Mouse (Mus musculus) small intestine, adult 2 months (tissue): ENCODE measurements around the gene Casp12. TPM values are rescaled to one million over a fixed set of nuclear protein-coding genes. Genes with fewer than 3 reads are reported as not detected.
A peak's percentile ranks its signal among the peaks of the same experiment; 100 is the strongest.

Experiments
- H3K27ac ChIP-seq: fragments of 200-500 bp; 2 replicates; pipeline ENCODE4 v1.5.1; 2012; ENCODE audit warnings: low read depth, low read length, control low read depth, inconsistent platforms; ENCODE audit not compliant: insufficient read depth
- H3K27me3 ChIP-seq: fragments of 200-500 bp; 2 replicates; pipeline ENCODE4 v1.6.1; 2012; ENCODE audit warnings: mild to moderate bottlenecking, moderate library complexity, low read length, inconsistent platforms; ENCODE audit not compliant: control insufficient read depth, insufficient read depth
- H3K36me3 ChIP-seq: fragments of 200-500 bp; 2 replicates; pipeline ENCODE4 v1.6.1; 2012; ENCODE audit warnings: mild to moderate bottlenecking, low read length, control low read depth, inconsistent platforms; ENCODE audit not compliant: control insufficient read depth, insufficient read depth
- H3K4me1 ChIP-seq: fragments of 200-500 bp; 2 replicates; pipeline ENCODE4 v1.6.1; 2012; ENCODE audit warnings: low read length, inconsistent platforms, mixed read lengths; ENCODE audit not compliant: control insufficient read depth, insufficient read depth, insufficient read length
- H3K4me3 ChIP-seq: fragments of 200-500 bp; 2 replicates; pipeline ENCODE4 v1.5.1; 2012; ENCODE audit warnings: low read depth, mild to moderate bottlenecking, control low read depth, inconsistent platforms, low read length, moderate library complexity
- CTCF ChIP-seq: fragments of 200-500 bp; IDR thresholded peaks from 2 replicates; pipeline ENCODE4 v1.5.1; 2012; ENCODE audit warnings: low read depth, mild to moderate bottlenecking, control low read depth, inconsistent platforms, low read length, moderate library complexity, mixed read lengths; ENCODE audit not compliant: insufficient replicate concordance, insufficient read length; ENCODE audit errors: extremely low read depth
- POLR2A ChIP-seq: fragments of 200-500 bp; IDR thresholded peaks from 2 replicates; pipeline ENCODE4 v1.6.1; 2012; ENCODE audit warnings: low read depth, mild to moderate bottlenecking, control low read depth, inconsistent platforms, low read length, moderate library complexity
- WGBS: fragments of 180-500 bp; shearing (Covaris S2); methylation state at CpG from one replicate; pipeline ENCODE4 v1.1.7; 2018; 5-methylcytosine and 5-hydroxymethylcytosine counted together
- polyA plus RNA-seq: library from polyadenylated mRNA; depleted of rRNA; stranded (reverse); fragments of >200 nt; gene quantifications from 2 replicates; pipeline ENCODE4 v1.2.3, GENCODE M21; 2012; rRNA removed

Casp12 gene
- 0.19 and 0.32 TPM in 2 replicates for polyA plus RNA-seq

DNA sequence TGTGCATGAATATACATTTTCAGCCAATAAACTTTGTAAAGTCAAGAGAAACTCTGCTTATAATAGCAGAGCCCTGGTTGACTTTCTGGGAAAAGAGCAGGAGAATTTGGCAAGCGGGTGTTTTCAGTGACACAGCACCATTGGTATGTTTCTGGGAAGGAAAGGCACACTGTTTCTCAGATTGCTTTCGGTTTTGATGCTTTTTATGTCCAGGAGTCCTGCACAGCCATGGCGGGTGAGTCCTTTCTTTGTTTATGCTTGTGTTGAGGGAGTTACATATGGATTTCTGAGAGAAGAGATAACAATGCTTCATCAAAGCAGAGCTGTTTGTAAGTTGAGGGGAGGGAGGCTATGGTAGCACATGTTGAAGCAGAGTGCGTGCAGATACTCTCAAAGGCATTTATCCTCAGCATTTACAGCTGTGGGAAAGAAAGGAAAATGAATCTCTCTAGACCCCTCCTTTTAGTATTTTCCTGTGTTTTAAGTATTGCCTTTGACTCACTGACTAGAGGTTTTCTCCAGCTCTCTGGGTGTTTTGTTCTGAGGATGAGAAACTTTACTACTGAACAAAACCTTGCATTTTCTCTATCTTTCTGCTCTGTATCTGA is at the start of gene Casp12:
Casp12 (plus strand) TSS at position 140 of the 608 bp plus-strand sequence.
- H3K27ac ChIP-seq = peak within 1 kb of the TSS; percentile 60
- H3K36me3 ChIP-seq = no peaks in the 10 kb centered on the region
- 0 out of 2 replicates have a peak, but pooled peaks cover 2% of the 10 kb centered on the region for H3K4me1 ChIP-seq
- no peaks in the 10 kb centered on the region for H3K27me3 ChIP-seq
- TF ChIP-seq POLR2A = no peak
- no peak for TF ChIP-seq CTCF
- no peak within 1 kb of the TSS for H3K4me3 ChIP-seq
- WGBS = 17% methylated on average over 4 of the region's 4 CpGs

DNA sequence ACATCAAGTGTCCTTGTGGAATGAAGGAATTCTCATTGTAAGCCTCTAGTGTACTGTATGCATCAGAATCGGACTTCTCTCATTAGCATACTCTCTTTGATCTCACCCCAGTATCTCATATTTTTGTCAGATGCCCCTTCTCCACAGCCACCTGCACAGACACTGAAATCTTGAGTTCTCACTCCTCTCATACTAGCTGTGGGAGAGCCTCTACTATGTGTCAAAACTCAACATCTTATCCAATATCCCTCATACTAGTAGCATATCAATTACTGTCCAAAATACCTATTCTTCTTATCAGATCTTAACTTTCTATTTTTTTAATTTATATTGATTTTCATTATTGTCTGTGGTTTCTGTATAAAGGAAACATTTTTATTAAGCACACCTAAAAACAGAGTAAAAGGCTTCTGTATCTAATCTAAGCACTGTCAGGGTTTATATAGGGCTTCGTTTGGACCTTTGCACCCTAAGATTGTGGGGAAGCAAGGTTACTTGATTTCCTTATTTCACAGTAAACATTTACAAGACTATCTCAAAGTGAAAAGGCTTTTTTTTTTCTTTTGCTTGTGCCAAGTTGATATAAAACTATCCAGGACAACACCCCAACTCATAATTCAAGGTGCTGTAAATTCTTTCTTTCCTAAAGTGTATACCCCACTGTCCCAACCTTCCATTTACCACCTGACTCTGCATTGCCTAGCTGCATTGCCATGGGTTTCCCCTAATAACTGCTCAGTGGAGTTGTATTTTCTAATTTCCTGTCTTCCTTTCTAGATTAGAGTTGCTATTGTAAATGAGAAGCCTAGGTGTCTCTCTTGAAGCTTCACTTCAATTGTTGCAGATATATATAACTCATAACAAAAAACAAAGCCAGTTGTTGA is 48.6 kb upstream of the Casp12 start:
- TF ChIP-seq CTCF (no peak), POLR2A (no peak)
- H3K36me3 ChIP-seq = peaks cover 1% of the 10 kb centered on the region; the same call in 1 of the 2 replicates
- 25% methylated on average over 2 of the region's 2 CpGs for WGBS

DNA sequence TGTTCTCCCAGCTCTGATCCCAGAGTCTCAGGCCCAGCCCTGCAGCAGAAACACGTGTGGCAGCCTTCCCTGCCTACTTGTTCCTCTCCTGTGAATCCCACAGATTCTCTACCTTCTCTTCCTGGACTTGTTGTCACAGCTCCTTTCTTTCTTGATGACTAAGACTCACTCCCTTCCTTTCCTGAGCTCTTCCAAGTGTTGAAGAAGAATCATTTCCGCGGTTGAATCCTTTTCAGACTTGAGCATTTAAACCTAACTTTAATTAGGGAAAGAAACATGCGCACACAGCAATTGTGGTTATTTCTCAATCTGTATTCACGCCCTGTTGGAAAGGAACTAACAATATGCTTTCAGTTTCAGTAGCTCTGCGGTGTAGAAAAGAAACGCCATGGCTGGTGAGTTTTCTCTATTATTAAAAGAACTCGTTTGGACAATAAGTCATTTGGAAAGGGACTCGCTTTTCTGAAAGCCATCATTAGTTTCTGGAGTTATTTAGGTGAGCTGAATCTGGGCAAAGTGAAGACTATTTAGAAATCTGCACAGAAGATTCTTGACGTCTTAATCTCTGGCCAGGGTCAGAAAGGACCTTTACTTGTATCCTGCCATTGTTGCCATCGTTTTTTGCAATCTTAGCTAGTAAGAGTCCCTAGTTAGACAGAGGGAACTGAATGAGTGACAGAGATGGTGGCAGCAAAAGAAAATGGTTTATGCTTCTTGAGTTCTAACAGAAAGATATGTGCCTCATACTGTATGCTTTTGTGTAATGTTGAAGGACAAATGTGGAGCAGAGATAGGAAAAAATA is 46.7 kb upstream of the Casp12 start, which contains the start of gene Casp1:
Casp1 (plus strand) TSS at position 189 of the 803 bp plus-strand sequence.
- H3K27me3 ChIP-seq = no peaks in the 10 kb centered on the region
- H3K4me1 ChIP-seq = peaks cover 4% of the 10 kb centered on the region; the same call in 1 of the 2 replicates
- peak within 1 kb of the TSS; percentile 90 for H3K27ac ChIP-seq
- 14% methylated on average over 11 of the region's 11 CpGs for WGBS
- H3K4me3 ChIP-seq = peak within 1 kb of the TSS; percentile 37
- H3K36me3 ChIP-seq = peaks cover 11% of the 10 kb centered on the region
- TF ChIP-seq CTCF (no peak), POLR2A (no peak)

More for the DNA sequence above, 48.6 kb upstream of the Casp12 start:
- Histone ChIP-seq H3K27me3 (no peaks in the 10 kb centered on the region), H3K4me1 (peaks cover 4% of the 10 kb centered on the region; the same call in 1 of the 2 replicates), H3K4me3 (no peak overlapping the region), H3K27ac (peak overlapping the region; percentile 60)

DNA sequence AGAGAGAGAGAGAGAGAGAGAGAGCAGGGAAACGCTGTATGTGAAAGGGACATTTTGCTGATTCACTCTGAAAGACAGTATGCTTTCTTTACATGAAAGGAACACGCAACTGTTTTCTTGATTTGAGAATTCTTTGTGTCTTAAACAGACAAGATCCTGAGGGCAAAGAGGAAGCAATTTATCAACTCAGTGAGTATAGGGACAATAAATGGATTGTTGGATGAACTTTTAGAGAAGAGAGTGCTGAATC is 46.2 kb upstream of the Casp12 start:
- WGBS = 13% methylated on average over 2 of the region's 2 CpGs
- Histone ChIP-seq H3K27me3 (no peaks in the 10 kb centered on the region), H3K4me3 (no peak overlapping the region), H3K36me3 (peaks cover 12% of the 10 kb centered on the region), H3K27ac (peak overlapping the region; percentile 90), H3K4me1 (peaks cover 4% of the 10 kb centered on the region; the same call in 1 of the 2 replicates)
- no peak for TF ChIP-seq POLR2A
- no peak for TF ChIP-seq CTCF

DNA sequence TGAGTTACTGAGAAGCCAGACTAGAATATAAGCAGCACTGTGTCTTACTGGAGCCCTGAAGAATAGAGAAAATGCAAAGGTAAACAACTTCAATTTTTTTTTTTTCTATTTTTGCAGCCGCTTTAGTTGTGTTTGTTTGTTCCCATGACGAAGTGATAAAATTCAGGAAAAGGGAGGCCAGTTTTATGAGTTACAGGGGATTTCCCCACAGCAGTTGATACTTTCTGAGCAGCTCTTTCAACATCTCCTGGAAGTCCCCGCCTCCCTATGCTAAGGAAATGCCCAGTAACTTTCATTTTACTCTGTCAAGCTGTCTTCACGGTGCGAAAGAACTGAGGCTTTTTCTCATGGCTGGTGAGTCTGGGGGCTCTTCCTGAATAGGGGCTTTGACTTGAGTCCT is 36.7 kb upstream of the Casp12 start, which contains the start of gene Casp4:
Casp4 (plus strand) TSS at position 268 of the 400 bp plus-strand sequence.
- Histone ChIP-seq H3K4me3 (peak within 1 kb of the TSS; percentile 19; the same call in 1 of the 2 replicates), H3K27ac (peak within 1 kb of the TSS; percentile 60)
- WGBS = 6% methylated on average over 5 of the region's 5 CpGs

DNA sequence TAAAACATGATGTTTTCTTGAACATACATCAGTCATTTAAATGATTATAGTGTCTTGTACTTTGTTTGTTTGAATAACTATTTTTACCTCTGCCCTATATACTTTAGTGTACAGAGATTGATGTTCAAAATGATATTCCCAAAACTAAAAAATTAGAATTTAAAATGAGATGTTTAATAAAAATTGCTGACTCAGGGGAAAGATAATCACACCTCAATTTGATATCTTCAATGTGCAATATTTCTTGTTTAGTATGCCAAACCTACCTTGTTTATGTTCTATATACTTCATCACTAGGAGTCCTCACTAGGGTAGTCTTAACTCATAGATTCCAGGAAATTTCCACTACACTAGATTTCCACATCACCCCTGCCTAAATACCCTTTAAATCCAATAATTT is 35.1 kb upstream of the Casp12 start:
- no peaks in the 10 kb centered on the region for H3K27me3 ChIP-seq
- no peak overlapping the region for H3K4me3 ChIP-seq
- H3K4me1 ChIP-seq = peaks cover 7% of the 10 kb centered on the region; the same call in 1 of the 2 replicates
- no peak overlapping the region for H3K27ac ChIP-seq
- peaks cover 11% of the 10 kb centered on the region for H3K36me3 ChIP-seq
- TF ChIP-seq POLR2A = no peak
- TF ChIP-seq CTCF = no peak

More for the DNA sequence above, 36.7 kb upstream of the Casp12 start, which contains the start of gene Casp4:
- no peaks in the 10 kb centered on the region for H3K27me3 ChIP-seq
- H3K4me1 ChIP-seq = peaks cover 7% of the 10 kb centered on the region; the same call in 1 of the 2 replicates
- H3K36me3 ChIP-seq = peaks cover 15% of the 10 kb centered on the region
- no peak for TF ChIP-seq POLR2A
- TF ChIP-seq CTCF = no peak
